In genomic region chr3:51869980-51870379, GRCm38 (mm10) we compare ENCODE assay signal across 13 mouse cellular contexts.
A peak's percentile ranks its signal among the peaks of the same experiment; 100 is the strongest.
DNase-seq lines count a peak whose midpoint lies in the region; ATAC-seq lines count a peak whose summit lies in the region.
"Had no signal": no experiment of that assay in that cellular context is flagged by ENCODE, and none has a peak within 500 bp of the region (broad histone marks: within the 10 kb centered on the region; RNA-seq: fewer than 3 reads in every experiment).

No protein-coding gene starts in this region.

- no peak for DNase-seq in frontal cortex, postnatal 10 days (ENCODE audit: low spot score in 2 of 2)
- DNase-seq in right cerebral cortex, adult 2 months (ENCODE audit: low spot score in 2 of 2) = peak; percentile 41 to 48
- DNase-seq in right cerebral cortex, postnatal 4 days = no peak
- no peak for DNase-seq in cerebellum, postnatal 14 days
- no peak for DNase-seq in ovary, postnatal 36 days (ENCODE audit: low spot score)
- DNase-seq in cerebellum, postnatal 10 days = no peak
- DNase-seq: embryo, embryonic 11 days; heart, adult 11 months; heart, postnatal 4 days; kidney, adult 9 months had no signal

- no peak overlapping the region for H3K4me3 ChIP-seq in midbrain, embryonic 15.5 days

- H3K36me3 ChIP-seq in midbrain, embryonic 15.5 days (replicated peaks) = no peaks in the 10 kb centered on the region
- H3K36me3 ChIP-seq: G1E had no signal

- H3K4me1 ChIP-seq in midbrain, embryonic 15.5 days = peaks cover 43% of the 10 kb centered on the region

- H3K9me3 ChIP-seq in midbrain, embryonic 15.5 days = no peaks in the 10 kb centered on the region
- H3K9me3 ChIP-seq: G1E had no signal

- H3K4me2 ChIP-seq in midbrain, embryonic 15.5 days = no peak overlapping the region; the same call in 1 of the 2 replicates

- peak; percentile 87 for ATAC-seq in frontal cortex, adult (ENCODE audit: low TSS enrichment)
- peak; percentile 69 for ATAC-seq in midbrain, embryonic 15.5 days (replicated peaks)

- H3K9ac ChIP-seq in midbrain, embryonic 15.5 days = no peak overlapping the region

- no peaks in the 10 kb centered on the region for H3K27me3 ChIP-seq in midbrain, embryonic 15.5 days (replicated peaks)

- peak overlapping the region; percentile 74 for H3K27ac ChIP-seq in midbrain, embryonic 15.5 days

- WGBS in midbrain, embryonic 15.5 days = 31% methylated on average over 6 of the region's 6 CpGs

Comparison
In these comparisons a context has a peak if more than half of its experiments do, and no peak if none do; other contexts are left out.
1. DNase-seq: peak in right cerebral cortex, adult 2 months (2 of 2); none in frontal cortex, postnatal 10 days (0 of 2), right cerebral cortex, postnatal 4 days (single experiment), cerebellum, postnatal 14 days (0 of 2), ovary, postnatal 36 days (single experiment) and cerebellum, postnatal 10 days (0 of 2).